Mouse (Mus musculus): ENCODE results near the gene Rpf1.

The Rpf1 gene

DNA sequence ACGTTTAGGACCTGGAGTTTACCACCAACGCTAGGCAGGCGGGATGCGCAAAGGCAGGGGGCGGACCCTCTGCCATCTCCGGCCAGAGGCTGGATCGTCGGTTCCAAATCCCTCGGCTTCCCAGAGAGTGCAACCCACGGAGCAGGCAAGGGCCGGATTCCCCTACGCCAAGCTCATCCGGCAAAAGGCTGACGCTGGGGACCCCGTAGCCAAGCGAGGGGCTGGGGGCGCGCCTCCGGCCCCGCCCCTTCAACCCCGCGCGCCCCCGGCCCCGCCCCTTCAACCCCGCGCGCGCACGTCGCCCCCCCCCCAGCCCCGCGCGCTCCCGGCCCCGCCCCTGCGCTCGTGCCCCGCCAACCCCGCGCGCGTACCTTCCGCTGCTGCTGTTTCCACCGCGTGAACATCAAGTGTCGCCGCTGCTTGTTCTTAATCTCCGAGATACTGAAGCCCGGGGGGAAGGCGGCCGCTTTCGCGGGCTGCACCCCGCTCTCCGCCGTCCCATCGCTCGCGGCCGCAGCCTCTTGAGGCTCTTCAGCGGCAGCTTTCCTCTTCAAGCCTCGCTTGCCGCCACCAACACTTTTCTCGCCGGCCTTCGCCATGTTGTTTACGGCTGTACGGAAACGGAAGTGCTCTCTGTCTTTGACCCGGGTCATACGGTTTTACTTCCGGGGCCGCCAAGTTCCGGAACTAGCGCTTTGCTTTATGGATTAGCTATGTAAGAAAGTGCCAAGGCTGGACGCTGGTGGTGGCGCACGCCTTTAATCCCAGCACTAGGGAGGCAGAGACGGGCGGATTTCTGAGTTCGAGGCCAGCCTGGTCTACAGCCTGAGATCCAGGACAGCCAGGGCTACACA lies at the start of gene Rpf1:
Gene Rpf1, minus strand, starts transcription at position 632 of the 854 bp plus-strand sequence.
- peak; percentile 96 for DNase-seq (ENCODE audit: low read depth, low spot score)

DNA sequence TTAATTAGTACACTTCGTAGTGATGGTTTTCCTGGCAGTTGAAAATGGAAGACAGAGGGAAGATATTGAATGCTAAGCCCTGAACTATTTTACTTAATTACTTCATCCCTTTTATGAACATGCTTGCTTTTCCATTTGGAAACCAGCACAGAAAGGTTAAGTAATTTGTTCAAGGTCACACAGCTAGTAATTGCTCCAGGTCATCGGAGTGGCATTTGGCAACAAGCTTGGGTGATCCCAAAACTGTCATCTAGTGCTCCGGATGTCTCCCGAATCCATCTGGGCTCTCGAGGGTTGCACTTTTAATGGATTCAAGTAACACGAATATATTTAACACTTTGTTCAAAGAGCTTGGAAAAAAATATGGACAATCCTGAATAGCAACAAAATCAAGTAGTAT lies 49.7 kb upstream of the Rpf1 start:
- no peak for DNase-seq (ENCODE audit: low read depth, low spot score)

DNA sequence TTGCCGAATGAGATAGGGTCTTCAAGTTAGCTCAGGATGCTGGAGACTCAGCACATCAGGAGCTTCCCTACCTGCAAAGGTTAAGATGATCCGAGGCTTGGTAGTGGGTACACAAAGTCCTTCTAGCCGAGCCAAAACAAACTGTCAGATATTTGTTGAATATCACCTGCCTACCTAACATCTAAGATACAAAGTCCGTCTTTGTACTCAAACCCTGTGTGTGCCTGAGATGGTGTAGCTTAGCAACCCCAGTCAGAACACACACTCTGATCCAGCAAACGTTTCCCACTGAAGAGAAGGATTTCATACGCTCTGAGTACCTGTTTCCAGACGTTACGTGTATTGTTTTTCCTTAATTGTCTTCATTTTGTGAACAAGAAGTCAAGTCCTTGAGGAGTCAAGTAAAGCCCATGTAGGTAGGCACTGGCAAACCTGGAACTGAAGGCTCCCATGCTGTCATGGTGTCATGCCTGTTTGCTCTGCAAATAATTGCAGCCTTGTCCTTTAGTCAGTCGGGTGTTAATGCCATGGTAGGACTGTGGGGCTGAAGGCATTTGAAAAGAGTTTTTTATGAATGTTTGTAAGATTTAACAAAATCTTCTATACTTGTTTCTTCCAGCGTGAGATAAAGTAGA lies 49.0 kb upstream of the Rpf1 start, which contains the start of gene Uox:
Gene Uox, plus strand, starts transcription at position 279 of the 635 bp plus-strand sequence.
- DNase-seq (ENCODE audit: low read depth, low spot score), result no peak

DNA sequence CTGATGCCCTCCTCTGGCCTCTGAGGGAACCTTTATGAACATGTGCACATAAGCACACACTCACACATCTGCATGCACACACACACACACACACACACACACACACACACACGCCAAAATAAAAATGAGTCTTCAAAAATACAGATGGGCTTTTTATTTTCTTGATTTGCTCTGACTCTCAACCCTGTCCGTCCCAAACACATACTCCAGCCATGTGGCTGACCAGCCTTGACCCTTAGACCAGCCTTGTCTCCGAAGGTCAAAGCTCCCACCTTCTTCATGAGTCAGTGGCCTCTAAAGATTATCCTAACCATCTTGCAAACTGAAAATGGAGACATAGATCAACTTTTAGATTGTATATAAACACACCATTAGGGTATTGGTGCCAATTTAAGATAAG lies 48.4 kb upstream of the Rpf1 start:
- DNase-seq (ENCODE audit: low read depth, low spot score), result no peak

DNA sequence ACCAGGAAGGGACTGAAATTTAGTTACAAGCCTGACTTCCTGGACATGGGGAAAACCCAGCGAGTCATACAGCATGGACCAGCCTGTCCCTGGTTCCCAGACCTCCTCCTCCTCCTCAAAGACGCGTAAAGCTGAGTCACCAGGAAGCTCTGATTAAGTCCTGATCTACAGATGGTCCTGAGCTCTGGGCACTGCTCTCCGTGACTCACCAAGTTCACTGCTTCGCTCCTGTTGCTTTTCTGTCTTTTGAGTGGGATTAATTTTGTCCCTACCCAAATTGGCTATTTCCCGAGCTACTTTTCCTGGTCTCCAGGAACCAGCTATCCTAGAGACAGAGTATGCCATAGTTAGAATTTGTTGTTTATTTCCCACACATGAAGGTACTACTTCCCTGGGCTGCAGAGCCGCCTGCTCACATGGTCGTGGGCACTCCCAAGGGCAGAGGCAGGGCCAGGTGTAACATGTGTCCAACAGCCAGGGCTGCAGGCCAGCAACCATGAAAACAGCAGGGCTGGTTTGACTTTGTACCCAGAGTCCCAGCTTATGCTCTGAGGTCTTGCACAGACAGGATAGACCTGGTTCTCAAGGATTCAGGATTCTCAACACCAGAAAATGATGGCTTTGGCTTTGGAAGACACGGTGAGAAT lies 46.8 kb upstream of the Rpf1 start:
- no peak for DNase-seq (ENCODE audit: low read depth, low spot score)

DNA sequence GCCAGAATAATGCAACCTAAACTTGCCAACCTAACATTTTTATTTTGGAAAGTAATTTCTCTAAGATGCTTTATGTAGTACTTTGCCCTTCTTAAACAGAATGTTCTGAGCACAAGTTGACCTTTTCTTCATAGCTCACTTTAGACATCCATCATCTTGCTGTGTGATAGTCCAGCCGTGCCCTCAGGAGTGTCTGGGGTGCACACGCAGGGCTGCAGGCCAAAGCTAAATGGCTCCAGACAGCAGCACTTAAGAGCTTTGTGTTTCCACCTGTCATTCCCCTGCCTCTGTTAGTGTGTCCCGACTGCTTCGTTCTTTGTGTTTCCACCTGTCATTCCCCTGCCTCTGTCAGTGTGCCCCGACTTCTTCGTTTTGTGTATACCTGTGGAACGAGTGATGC lies 46.1 kb upstream of the Rpf1 start:
- no peak for DNase-seq (ENCODE audit: low read depth, low spot score)

DNA sequence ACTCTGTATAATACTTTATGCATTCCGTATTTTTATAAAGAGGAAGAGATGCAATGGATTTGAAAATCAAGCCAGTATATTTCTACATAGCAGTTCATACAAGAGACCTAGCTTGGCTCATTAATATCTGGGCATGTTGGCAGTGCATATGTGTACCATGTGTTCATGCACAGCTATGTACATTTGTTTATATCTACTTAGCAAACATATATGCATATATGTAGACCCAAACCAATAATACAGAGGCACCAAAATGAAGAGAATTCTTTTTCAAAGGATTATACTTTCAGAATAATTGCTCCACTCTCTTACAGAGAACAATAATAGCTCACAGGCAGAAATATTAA lies 43.8 kb upstream of the Rpf1 start:
- DNase-seq (ENCODE audit: low read depth, low spot score), result no peak

DNA sequence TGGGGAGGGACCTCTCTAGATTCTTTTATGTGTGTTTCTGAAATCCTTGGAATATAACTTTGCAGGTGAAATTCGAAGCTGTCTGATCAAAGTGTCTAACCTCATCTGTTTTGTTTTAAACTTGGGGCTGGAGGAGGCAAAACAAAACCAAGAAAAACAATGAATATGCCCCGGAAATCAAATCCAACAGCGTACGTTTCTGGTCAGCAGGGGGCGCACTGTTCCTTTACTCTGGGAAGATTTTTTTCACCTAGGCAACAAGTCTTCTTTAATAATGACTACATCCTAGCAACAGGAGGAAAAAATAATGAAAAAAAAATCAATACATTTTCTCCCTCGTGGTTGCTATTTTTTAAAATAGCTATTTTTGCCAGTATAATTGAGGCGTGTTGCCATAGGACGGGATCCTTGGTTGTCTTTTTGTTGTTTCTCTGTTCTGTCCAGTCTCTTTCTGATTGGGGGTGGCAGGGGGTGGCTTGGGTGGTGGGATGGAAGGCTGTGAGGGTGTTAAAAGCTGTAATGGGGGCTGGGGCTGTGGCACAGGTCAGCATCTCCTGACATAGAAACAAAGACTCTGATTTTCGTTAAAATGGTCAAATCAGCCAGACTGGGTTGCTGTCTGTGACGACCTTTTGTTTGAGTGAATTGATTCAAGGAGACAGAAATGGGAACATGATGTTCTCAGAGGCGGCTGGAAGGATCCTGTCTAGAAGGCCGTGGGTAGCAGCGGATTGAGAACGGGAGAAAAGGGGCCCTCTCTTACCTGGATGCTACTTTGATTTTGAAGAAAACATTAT lies 43.2 kb upstream of the Rpf1 start:
- DNase-seq (ENCODE audit: low read depth, low spot score), result peak; percentile 70

DNA sequence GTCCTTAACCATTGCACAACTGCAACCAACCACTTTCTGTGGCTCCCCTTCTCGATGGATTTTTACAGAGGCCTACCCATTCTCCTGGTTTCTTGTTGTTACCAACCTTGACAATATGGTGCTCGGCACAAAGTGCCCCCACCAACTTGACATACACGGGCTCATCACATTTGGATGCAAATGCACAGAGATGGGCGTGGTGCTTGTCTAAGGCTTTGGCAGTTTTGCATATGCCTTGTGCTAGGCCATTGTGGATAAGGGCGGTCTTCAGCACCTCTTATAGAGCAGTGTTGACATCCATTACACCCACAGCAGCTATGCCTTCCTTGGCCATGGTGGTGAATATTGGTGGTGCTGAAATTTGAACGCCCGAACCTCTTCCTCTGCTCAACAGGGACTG lies 41.7 kb upstream of the Rpf1 start:
- no peak for DNase-seq (ENCODE audit: low read depth, low spot score)

DNA sequence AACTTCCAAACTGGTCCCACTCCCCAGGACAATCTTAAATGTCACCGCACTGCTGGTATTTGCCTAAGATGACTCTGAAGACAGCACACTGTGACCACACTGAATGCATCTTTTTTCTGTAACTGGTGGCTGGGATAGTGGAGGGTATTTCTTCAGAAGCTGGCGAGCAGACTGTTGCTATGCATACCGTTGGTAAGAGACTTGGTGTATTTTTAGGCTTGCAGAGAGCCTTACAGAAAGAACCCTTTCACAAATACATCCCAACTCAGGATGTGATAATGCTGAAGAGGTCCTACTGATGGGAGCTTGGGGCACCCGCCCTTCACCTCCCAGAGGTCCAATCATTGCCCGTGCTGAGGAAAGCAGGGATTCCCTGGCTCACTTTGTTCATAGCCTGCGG lies 36.3 kb upstream of the Rpf1 start:
- DNase-seq (ENCODE audit: low read depth, low spot score), result no peak

DNA sequence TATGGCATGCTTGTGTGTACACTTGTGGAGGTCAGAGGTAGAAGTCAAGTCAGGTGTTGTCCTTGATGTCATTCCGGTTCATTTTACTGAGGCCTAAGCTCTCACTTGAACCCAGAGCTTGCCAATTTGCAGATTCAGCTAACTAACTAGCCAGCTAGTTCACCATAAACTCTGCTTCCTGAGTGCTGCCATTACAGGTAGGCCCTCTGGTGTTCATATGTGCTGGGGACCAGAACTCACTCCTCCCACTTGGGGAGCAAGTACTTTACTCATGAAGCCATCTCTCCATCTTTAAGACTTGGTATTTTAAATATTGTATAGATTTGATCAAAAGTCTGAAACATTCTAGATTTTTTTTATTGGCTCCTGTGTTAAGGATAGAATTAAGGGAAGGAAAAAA lies 35.3 kb upstream of the Rpf1 start:
- no peak for DNase-seq (ENCODE audit: low read depth, low spot score)

DNA sequence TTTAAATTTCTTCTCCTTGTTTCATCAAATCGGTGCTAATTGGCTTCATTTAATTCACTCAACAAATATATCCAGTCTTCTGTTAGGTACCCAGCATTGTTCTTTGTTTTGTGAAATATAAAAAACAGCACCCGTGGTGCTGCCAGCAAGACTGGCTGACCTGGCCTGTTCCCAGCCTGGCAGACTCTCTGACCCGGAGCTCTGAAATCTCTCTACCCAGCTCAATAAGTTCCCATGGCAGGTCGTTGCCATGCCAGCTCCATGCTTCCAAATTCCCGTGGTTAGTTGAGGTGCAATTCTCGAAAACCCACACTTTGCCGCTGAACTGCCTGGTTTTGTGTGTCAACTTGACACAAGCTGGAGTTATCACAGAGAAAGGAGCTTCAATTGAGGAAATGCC lies 33.6 kb upstream of the Rpf1 start:
- no peak for DNase-seq (ENCODE audit: low read depth, low spot score)

DNA sequence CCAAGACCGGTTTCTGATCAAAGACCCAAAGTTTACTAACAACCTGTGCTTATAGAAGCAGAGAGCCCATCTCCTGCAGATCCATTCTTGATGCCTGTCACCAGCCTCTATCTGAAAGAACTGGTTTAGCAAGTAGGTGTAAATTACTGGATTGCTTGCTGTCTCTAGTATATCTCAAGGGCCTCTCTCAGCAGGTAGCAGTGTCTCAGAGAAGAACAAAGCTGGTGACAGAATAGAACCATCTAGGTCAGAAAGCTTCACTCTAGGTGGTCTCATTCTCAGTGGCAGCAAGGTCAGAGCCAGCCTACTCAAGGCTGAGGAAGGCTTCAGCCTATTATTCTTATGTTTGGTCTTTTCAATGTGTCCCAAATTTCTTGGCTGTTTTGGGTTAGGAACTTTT lies 22.4 kb upstream of the Rpf1 start:
- no peak for DNase-seq (ENCODE audit: low read depth, low spot score)

DNA sequence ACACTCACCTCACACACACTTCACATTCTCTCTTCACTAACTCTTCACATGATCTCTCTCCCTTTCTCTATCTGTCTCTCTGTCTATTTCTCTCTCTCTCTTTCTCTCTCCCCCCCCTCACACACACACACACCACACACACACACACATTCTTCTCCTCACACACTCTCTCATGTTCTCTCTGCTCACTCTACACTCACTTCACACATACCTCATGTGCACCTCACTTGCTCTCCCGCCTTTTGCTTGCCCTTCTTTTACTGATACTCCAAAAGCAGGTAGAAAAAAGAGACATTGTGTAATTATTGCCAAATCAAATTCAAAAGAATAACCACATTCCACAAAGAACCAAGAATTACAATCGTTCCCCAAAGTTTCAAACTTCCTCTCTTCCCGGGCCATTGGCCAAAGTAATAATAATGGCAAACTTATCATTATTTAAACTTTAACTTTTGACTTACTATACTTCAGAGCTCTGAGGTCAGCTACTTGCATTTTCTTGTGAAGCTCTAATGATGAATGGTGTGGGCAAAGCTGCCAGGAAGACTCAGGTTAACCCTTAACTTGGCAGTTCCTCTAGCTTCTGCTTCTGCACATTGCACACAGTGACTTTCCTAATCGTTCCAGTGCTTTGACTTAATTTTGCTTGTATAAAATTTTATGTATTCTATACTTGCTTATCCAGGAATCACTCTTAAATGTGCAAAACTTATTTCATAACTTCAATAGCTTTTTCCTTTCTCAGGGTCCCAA lies 19.5 kb upstream of the Rpf1 start:
- no peak for DNase-seq (ENCODE audit: low read depth, low spot score)

DNA sequence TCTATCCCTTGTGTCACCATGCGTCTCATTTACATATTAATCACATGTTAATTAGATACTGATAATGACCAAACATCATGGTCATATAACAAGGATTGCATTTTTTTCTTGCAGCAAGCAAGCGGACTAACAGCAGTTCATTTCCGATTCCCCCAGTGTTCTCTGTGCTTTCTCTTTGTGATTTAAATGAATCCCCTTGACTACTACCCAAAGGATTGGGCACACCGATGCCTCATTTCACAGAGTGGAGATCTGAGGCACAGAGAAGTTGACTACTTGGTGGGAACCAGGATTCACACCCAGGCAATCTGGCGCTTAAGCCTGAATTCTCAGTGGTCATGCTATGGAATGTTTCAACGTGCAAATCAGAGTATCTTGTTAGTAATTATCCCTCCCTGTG lies 13.8 kb upstream of the Rpf1 start:
- no peak for DNase-seq (ENCODE audit: low read depth, low spot score)

DNA sequence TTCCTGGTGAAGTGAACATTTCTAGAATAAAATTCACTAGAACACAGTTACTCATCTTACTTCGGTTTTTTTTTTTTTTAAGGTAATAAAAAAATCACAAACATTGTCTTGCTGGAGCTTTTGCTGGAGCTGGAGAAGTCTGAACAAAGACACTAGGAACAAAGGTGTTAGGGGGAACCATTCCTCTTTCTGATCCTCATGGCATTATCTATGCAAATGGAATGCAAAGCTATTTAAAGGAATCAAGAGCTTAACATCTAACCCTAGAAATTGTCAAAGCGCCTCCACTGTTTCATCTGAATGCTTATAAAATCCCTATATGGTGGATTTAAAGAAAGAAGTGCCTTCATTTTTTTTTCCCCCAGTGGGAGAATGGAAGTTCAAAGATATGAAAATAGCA lies 7.1 kb upstream of the Rpf1 start:
- DNase-seq (ENCODE audit: low read depth, low spot score), result peak; percentile 12

DNA sequence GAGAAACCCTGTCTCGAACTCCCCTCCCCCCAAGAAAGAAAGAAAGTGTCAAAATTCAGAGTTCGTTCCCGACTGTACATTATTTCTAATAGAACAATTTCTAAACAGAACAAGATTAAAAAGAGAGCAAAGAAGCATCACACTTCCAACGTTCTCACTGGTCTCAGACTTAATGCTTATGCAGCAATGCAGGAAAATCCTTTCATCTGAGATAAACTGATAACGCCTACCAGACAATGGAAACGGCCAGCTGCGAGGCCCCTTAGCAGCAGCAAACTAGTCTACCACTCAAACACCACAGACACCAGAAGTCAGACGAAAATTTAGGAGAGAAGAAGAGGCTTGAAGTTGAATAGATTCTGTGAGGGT lies 407 bp upstream of the Rpf1 start:
- DNase-seq (ENCODE audit: low read depth, low spot score), result no peak

DNA sequence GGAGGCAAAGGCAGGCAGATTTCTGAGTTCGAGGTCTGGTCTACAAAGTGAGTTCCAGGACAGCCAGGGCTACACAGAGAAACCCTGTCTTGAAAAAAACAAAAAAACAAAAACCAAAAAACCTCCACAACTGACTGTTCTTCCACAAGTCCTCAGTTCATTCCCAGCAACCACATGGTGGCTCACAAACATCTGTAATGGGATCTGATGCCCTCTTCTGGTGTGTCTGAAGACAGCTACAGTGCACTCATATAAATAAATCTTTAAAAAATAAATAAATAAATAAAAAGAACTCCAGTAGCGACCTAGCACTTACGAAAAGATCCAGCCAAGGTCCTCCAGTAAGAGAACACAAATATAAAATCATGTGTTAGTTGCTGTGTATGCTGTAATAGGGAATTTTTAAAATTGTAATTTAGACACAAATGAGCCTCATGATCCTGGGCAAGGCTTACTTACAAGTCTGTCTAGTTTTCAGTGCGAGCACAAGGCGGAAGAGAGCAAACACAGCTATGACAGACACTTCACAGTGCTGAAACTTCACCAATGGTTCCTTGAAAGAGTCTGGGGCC lies 917 bp downstream of the Rpf1 start:
- DNase-seq (ENCODE audit: low read depth, low spot score), result no peak

DNA sequence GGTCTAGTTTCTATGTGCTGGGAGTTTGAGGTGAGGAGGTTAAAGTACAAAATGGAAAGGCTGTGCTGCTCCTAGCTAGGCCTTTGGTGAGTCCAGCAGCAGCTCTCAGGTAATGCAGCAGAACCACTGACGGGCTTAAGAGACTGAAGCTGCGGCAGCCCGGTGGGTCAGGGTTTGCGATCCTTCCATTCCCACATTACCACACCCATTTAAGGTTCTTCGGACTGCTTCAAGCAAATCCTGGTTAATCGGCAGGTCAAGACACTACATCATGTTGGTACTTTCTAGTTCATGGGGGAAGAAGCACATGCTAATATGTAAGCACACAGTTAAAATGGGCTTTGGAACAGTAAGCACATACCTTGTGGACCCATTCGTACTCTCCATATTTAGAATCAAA lies 14.5 kb downstream of the Rpf1 start:
- no peak for DNase-seq (ENCODE audit: low read depth, low spot score)

DNA sequence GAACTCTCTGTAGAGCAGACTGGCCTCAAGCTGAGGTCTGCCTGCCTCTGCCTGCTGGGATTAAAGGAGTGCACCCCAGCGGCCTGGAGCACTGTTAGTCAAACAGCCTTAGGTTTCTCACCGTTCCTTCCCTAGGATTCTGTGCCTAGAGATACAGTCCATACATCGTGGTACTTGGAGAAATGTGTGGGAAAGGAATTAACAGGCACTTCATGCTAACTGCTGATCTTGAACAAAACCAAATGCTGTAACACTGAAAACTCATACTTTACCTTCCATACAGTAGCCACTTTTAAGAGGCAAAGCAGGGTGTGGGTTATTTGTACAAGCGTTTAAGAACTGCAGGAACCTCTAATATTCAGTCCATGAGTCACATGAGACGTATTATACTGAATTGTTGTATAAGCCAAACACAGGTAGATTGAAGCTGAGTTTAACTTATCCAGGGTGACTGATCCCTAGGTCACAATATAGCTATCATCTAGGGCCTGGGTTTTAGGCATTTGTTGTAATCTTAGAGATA lies 19.6 kb downstream of the Rpf1 start:
- no peak for DNase-seq (ENCODE audit: low read depth, low spot score)

DNA sequence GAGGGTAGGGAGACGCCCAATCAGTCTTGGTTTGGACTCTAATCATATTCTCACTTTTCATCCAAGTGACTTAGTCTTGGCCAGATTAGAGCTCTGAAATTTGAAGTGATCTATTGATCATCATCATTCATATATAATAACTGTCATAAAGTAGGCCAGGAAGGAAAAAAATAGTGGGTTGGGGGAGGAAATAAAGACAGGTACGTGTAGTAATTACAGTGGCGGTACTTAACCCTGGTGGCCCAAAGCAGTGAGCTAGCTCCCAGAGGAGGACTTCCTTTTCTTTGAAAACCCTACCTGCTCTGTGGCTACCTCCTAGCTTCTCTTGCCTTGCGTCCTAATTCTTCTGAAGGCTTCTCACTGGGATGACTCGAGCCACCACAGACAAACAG lies 20.4 kb downstream of the Rpf1 start:
- no peak for DNase-seq (ENCODE audit: low read depth, low spot score)
